Mouse (Mus musculus) bone marrow, adult 2 months (tissue): Measurements from ENCODE around the gene Morc1.

Experiments
- CTCF ChIP-seq: fragments of 200-500 bp; IDR thresholded peaks from 2 replicates; pipeline ENCODE4 v1.5.1; 2011; ENCODE audit warnings: low read length, control low read depth; ENCODE audit not compliant: control insufficient read depth, insufficient read depth
- POLR2A ChIP-seq: fragments of 200-500 bp; IDR thresholded peaks from 2 replicates; pipeline ENCODE4 v1.6.1; 2011; ENCODE audit warnings: low read depth, mild to moderate bottlenecking, control low read depth, low read length, borderline replicate concordance; ENCODE audit not compliant: control insufficient read depth

DNA sequence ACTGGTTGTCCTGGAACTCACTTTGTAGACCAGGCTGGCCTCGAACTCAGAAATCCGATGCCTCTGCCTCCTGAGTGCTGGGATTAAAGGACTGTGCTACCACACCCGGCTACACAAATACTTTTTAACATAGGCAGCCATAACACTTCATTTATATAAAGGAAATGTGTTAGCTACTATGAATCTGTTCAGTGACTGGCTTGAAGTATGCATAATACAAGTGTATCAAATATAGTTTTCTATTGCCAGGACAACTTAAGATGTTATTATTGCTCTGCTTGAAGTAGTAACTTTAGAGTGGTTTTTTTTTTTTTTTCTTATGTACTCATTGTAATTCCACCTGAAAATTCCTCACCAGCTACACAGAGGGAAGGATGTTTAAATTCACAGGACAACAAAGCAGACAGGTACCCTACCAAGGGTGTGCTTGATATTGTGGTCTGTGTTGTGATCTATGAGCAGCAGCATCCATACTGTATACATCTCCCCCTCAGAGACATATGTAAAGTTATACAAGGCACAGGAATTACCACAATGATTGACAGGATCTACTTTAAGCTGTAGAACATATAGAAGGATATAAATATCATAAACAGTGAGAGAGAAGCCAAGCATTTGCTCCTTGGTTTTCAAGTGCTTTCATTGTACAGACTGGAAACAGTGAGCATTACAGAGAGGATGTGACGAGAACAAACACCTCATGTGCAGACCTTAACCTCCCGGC lies 85.9 kb downstream of the Morc1 start:
- TF ChIP-seq CTCF = no peak
- TF ChIP-seq POLR2A = no peak
